Mouse (Mus musculus): ENCODE data around the gene Cd164.

DNA sequence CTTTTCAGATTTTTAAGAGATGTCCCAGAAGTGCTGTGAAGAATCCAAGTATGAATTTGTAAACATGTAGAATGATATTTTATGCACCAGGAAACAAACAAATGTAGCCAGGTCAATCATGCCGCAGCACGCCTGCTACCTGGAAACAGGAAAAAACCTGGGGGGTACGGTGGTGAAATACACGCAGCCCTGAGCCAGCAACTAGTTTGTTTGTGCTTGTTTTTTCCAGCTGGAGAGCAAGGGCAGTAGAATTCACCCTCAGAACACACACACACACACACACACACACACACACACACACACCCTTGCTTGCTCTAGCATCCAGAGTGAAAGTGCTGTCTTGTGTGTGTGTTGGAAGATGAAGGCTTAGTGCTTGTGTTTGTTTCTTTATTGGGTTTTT, 28.1 kb upstream of the Cd164 start:
- TF ChIP-seq EP300 (optimal IDR thresholded peaks at IDR 0.05) (no peak), CTCF (IDR thresholded peaks at IDR 0.05; ENCODE audit: low read depth) (no peak)

All from stomach, postnatal 0 days (tissue).